Mouse (Mus musculus) left cerebral cortex, adult 8-10 months (tissue): ENCODE results near the gene Myh9. TPM values are rescaled to one million over a fixed set of nuclear protein-coding genes. Genes with fewer than 3 reads are reported as not detected.
A peak's percentile ranks its signal among the peaks of the same experiment; 100 is the strongest.

Source experiments
- DNase-seq, 2 experiments: peaks; one replicate each; pipeline ENCODE4 v3.0.0; 2022; ENCODE audit warnings: low spot score in 2 of 2
- total RNA-seq, 4 experiments: library from RNA; stranded (reverse); gene quantifications; 2 replicates each; pipeline ENCODE4 v1.2.4; 2022

The Myh9 gene
- total RNA-seq, 4 experiments from 2014 or later = 65.9 to 77.7 (median 71.1) TPM

DNA sequence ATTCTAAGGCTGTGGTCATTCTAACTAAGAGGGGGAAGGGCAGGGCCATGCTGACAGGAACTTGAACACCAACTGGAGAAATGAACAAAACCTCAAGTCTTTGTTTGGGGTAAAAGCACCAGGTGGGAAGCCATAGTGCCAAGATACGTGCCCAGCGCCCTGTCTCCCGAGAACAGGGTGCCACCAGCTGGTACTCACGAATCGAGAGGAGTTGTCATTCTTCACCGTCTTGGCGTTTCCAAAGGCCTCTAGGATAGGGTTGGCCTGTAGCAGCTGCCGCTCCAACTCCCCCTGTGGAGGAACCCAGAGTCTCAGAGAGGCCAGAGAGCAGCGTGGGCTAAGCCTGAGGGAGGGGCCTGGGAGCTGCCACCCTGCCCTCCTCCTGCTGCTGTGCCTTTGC, 49.9 kb downstream of the Myh9 start:
- no peak for DNase-seq

DNA sequence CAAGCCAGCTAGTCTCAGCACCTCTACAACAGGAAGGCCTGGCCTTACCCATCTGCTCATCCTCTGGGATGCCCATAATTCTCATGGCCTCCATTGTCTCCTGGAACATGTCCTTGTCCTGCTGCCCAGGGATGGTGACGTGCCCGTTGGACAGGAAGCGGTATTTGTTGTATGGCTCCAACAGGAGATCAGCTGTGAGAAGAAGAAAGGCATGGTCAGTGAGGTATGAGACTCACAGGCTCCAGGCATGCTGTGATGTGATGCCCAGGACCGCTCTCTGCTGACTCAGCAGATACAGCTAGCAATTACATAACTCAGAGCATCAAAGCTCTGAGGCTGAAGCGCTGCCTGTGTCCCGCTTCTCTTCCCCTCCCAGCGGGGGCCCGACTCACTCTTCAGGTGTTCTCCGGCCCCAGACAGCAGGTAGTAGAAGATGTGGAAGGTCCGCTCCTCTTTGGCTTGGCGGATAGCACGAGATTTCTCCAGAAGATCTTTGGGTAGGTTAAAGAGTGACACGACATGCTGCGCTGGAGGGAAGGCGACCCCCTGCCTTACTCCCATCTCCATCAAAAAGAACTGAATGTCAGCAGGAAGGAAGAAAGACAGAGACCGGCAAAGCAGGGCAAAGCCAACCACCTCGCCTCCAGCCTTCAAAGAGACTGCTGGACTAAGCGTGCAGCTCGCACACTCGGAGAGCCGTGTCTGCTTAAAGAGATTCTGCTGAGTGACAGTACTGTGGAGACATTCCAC, 51.1 kb downstream of the Myh9 start:
- no peak for DNase-seq

DNA sequence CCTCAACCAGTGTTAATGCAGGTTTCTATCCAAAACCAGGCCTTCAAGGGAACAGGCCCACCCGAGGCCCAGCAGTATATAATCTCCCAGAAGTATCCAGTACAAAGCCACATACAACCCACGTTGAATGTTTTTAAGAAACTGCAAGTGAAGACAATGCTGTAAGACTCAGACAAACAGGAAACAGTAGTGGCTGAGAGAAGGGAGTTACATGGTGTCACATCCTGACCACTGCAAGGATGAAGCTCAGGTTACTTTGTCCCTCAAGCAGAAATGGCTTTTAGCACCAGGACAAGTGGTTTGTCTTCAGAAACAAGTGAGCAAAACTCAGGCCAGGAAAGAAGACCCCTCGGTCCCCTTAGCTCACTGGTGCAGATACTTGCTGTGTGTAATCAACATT, 52.8 kb downstream of the Myh9 start:
- no peak for DNase-seq

DNA sequence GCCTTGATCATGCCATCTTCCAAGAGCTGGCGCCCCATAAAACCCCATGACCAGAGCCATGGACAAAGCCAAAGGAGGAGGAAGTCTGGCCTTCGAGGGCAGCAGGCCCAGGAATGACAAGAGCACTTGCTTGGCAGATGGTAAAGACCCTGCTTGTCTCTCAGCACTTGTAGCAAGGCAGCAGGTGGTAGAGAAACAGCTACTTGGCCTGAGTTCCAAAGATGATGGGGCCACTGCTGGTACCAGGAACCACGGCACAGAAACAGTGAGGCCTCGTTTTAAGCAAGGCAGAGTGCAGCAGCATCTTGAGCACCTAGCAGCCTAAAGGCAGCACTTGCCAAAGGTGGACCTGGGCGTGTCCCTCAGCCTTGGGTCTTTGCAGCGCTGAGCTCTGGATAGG, 53.6 kb downstream of the Myh9 start:
- DNase-seq = no peak

DNA sequence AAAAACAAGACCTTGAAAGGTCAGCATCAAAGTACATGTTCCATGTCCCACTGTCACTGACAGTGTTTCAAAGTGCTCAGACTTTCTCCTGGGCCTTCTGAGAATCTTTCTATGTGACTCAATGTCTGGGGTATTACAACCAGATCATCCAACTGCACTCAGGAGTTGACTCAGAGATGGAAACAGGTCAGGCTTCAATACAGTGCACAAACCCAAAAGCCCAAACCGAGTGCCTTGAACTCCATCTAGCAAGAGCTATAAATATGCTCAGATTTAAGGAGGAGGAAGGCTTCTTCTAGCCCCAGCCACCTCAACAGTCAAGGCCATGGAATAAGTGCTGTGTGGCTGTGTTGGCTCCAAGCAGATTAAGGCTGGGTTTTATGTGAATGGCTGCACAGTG, 56.2 kb downstream of the Myh9 start:
- DNase-seq = no peak

DNA sequence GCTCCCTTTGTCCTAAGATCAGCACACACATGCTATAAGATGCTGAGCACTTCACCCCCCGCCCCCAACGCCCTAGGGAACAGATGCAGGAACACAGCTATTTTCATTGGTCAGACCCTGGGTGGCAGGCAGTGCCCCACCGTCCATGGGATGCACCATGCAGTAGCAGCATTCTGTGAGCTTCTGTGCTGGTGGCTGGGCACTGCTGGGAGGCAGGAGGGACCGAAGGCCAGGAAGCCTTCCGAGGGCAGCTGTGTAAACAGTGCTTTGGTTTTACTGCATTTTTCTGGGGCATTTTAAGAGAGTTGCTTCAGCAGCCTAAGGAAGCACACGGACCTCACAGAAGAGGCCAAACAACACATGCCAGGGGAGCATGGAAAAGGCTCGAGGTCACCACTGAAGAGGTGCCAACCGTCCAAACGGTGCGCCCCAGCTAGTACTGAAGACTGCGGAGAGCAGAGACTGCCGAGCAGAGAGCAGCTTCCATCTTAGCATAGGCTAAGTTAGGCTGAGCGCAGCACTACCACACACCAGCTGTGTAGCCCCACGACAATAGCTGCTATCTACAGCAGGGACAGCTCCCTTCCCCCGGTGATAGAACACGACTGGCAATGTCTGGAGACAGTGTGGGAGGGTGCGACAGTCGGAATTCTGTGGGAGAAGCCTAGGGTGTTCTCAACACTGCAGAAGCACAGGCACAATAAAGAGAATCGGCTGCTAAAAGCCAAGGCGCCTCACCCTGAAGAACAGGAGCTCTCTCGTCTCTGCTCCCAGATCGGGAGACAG, 57.7 kb downstream of the Myh9 start:
- peak in 1 of 2 experiments; percentile 91 for DNase-seq

DNA sequence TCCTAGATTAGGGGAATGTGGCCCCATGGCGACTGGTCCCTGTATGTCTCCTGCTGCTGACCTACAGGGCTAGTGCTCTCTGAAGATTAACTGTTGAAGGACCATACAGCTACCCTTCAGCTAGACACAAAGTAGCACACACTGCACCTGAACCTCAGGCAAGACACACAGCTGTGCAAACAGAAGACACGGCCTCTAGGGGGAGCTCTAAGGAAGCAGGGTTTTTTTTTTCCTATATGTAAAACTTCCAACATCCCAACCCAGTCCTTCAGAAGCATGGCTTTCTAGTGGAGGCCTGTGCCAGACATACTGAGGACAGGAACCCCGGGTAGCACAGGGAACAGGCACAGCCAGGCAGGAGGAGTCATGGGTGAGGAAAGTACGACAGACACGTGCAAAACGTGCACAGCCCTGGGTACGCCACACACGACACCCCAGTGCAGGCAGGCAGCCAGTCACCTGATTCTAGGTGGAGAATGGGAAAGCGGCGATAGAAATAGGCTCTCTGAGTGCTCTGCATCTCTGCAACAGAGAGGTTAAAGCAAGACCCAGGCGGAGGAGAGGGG, 59.4 kb downstream of the Myh9 start:
- no peak for DNase-seq

DNA sequence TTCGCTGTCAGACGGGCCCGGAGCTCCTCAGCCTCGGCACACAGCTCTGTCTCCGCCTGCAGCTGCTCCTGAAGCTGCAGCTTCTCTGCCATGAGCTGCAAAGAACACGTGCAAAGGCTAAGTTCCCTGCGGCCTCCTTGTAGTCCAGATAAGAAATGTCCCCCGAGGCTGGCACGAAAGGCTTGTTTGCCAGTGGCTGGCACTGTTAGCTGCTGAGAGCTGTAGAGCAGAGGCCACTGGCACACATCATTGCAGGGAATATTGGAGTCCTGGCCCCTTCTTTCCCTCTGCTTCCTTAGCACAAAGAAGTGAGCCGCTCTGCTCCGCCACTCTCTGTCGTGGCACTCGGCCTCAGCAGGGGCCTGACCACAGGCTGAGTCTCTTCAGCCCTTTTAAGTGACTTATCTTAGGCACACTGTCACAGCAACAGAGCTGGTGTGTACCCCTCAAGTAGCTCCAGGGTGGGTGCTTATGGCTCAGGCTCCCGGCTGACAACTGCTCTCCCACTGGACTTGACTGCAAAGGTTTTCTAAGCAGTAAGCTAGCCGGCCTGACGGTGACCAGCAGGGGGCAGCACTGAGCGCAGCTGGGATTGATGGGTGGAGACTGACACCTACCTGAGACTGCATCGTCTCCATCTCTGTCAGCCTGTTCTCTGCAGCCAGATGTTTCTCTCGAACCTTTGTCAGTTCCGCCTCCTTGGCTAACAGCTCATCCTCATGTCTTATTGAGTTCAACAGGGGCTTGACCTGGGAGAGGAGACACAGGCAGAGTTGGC, 66.6 kb downstream of the Myh9 start:
- DNase-seq = peak in 1 of 2 experiments; percentile 79

DNA sequence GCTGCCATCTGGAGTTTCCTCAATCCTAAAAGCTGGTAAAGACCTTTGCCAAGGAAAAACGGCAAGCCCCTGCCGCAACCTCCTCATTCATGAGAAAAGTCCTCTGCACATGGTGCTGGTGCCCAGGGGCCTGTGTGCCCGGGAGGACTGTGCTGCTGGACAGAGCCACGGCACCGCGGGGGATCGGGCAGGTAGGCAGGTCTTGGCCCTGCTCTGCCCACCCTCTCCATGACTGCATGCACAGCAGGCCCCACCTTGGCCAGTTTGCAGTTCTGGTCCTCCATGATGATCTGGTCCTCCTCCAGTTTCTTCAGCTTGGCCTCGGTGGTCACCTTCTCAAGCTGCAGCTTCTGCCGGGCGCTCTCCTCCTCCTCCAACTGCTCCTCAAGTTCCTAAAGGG, 67.7 kb downstream of the Myh9 start:
- no peak for DNase-seq

DNA sequence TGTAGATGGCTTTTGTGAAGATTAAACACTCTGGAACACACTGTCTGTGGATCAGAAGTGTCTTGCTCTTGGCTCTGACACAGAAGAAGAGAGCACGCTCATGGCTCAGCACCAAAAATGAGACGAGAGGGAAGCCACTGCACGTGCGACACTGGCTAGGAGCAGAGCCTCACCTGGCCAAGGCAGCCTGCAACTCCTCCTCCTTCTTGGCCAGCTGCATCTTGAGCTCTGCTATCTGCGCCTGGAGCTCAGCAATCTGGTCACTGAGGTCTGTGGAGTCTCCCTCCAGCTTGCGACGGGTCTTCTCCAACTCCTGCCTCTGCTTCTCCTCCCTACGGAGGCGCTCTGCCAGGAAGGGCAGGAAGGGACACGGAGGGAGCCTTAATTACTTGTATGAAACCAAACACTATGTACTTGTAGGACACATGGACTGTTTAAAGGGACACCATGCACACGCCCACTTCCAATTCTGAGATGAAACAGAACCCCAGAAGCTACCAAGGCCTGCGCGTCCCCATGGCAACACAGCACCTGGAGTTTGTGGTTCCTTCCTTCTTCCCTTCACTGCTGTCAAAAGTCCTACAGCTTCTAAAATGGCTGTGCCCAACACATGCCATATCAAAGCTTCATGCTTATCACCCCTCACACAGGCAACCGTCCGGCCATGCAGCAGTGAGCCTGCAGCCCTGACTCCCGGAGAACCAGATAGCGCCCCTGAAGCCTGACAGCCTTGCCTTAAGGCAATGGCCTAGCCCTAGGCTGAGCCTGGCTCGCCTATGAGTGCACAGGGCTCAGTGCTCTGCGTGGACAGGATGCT, 68.7 kb downstream of the Myh9 start:
- no peak for DNase-seq

DNA sequence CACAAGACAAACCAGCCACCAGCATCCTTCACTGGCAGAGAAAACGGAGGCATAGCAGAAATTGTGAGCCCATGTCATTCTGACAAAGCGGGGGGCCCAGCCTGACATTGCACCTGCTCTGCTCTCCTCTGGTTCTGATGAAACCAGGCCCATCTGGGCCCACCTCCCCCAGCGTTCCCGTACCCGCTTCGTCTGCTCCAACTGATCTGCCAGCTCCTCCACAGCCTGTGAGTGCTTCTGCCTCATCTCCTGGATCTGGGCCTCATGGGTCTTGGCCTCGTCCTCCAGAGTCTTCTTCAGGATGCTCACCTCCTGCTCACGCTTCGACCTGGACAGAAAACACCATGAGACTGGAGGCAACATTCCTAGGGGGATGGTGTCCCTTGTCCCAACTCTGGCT, 71.0 kb downstream of the Myh9 start:
- DNase-seq = no peak

DNA sequence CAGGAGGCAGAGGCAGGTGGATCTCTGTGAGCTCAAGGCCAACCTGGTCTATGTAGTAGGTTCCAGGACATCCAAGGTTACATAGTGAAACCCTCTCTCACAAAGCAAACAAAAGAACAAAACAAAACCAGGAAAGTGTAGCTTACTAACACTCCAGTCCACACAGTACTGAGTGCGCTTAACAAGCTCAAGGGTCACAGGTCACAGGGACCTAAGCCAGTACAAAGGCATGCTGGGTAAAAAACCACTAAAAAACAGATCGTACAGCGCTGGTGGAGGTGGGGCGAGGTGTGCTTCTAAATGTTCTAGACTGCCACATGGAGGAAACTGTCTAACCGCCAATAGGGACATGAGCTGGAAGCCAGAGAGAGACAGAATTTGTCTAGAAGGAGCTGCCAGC, 71.6 kb downstream of the Myh9 start:
- no peak for DNase-seq

DNA sequence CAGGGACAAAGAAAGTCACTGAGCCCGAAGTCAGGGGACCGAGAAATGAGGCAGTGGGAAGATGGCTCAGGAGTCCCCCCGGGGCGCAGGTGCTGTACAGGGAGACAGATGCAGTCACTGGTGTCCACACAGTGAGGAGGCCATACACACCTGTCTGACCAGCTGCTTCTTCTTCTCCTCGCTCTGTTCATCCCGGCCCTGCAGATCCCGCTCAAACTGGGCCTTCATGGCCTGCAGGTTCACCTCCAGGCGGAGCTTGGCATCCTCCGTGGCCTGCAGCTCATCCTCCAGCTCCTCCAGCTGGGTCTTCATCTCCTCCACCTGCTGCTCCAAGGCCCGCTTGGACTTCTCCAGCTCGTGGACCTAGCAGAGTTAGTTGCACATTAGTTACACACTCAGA, 75.0 kb downstream of the Myh9 start:
- DNase-seq = no peak

DNA sequence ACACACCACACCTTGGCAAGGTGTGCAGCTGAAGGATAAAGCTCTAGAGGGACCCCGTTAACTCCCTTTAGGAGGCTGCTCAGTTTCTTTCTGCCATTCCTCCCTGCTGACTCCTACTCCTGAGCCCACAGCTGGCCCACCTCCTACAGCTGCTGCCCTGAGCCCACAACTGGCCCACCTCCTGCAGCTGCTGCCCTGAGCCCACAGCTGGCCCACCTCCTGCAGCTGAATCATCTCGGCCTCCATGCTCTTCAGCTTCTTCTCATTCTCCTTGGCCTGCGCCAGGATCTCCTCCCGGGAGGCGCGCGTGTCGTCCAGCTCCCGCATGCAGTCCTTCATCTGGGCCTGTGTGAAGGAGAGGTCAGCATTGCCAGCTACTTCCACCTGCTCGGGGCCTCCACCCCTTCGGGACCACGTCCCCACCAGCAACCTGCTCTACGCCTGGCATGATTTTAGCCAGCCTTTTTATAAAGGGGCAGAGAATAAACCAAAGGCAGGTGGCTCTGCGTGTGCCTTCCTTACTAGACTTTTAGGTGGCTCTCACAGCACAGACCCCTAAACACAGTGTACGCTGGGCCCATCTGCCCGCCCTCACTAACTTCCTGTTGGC, 76.4 kb downstream of the Myh9 start:
- no peak for DNase-seq

DNA sequence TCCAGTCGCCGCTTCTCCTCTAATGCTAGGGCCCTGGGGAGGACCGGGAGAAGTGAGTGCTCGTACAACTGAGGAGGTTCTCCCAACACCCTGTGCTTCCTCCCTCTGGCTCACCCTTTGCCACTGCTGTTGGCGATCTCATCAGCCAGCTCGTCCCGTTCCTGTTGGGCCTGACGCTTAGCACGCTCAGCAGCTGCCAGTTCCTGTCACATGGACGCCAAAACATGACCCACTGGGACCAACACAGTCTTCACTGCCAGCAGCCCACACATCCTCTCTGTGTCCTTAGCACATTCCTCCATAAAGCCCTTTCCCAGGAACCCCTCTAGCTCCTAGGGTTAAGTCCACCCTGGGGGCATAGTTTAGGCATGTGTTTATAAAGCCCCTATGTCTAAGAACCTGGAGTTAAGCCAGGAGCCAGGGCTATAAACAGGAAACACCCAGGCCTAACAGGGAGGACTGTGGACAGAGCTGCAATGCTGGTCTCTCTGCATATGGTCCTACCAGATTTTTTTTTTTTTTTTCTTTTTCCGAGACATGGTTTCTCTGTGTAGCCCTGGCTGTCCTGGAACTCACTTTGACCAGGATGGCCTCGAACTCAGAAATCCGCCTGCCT, 77.5 kb downstream of the Myh9 start:
- DNase-seq = no peak

DNA sequence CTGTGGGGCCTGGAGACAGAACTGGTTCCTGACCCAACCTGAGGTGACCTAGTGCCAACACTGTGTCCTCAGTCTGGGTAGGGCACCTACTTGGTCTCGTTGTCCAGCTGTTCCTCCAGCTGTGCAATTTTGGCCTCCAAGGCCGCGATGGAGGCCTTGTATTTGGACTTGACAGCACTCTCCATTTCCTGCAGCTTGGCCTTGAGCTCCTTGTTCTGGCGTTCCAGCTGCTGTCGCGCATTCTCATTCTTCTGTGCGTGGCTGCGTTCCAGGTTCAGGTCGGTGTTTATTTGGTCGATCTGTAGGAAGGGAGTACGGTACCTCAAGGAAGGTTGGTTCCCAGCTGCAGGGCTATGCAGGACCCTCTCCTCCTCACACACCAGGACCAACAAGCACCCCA, 78.3 kb downstream of the Myh9 start:
- DNase-seq = no peak

DNA sequence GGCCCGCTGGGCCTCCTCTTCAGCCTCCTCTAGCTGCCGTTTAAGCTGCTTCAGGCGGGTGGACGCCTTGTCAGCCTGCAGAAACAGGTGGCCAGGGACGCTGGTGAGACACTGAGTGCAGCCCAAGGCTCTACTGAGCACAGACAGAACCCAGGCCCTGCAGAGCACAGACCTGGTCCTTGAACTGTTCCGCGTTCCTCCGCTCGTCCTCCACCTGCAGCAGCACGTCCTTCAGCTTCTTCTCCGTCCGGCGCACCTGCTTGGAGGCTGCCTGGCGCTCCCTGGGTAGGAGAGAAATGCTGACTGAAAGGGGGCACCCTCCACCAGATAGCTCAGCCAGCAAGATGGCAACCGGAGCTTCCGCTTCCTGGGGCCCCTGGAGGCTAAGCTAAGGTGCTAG, 78.9 kb downstream of the Myh9 start:
- DNase-seq = no peak

DNA sequence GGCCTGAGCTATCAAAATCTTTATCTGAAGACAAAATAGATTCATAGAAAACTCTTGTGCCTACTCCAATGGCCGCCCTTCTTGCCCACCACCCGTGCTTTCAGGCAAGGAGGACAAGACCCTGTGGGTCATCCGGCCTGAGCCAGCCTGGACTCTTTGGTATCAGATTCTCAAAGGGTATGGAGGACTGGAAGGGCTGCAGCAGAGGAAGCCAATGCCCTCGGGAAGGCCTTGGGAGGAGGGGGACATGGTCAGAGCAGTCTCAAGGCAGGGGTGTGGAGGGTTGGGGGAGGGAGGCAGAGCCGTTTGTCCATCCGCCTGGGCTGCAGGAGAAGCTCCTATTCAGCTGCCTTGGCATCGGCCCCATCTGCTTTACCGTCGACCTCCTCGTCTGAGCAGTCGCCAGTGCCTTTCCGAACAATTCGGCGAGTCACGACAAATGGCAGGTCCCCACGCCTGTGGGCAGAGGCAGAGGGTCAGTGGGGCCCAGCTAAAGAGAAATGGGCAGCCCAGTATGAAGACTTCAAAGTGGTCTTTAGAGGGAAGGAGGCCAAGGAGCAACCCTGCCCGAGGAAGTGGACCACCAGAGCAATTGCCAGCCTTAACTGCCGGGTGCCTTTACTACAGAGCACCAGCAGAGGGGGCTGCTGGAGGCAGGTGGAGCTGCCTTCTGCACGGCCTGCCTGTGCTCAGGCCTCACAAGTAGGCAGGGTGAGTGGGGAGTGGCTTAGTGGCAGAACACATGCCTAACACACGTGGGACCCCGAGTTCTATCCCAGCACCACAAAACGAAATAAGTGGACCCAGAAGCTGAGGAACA, 80.2 kb downstream of the Myh9 start:
- no peak for DNase-seq

DNA sequence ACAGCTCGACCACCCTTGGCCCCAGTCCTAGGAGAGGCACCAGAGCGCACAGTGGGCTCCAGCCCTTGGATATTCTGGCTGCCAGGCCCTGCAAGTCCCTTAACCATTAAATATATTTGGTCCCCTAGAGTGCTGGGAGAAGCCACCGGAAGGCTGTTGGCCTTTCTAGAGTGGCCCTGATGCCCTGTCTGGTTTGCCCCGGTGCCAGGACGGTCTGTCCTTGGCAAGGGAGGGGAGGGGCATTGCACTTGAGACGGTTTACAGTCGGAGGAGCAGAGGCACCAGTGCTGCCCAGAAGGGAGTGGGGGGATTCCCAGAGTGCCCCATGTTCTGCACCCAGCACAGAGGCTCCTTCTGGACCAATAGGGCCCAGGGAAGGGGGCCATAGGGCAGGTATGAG, 80.9 kb downstream of the Myh9 start:
- DNase-seq = no peak
